Mouse (Mus musculus) kidney, adult 2 months (tissue): ENCODE data around the gene Ube2b.

Experiments used
- CTCF ChIP-seq: fragments of 200-500 bp; conservative IDR thresholded peaks from 2 replicates; pipeline ENCODE4 v1.5.1; 2011; ENCODE audit warnings: low read depth, mild to moderate bottlenecking, control low read depth, low read length, moderate library complexity, mixed read lengths; ENCODE audit not compliant: insufficient read depth, insufficient read length
- POLR2A ChIP-seq: fragments of 200-500 bp; IDR thresholded peaks from one replicate; pipeline ENCODE4 v1.6.1; 2011; ENCODE audit warnings: low read depth, low read length, control low read depth

- TF ChIP-seq CTCF: no peak
- no peak for TF ChIP-seq POLR2A
These were observed 55.0 kb downstream of the Ube2b start for GRCm38 (mm10) chr11:51945548-51945947.
